Mouse (Mus musculus) C2C12 (cell line): ENCODE data around the gene Opn1sw.

Experiments
- CTCF ChIP-seq: IDR thresholded peaks from one replicate; pipeline ENCODE4 v1.5.1; 2011; ENCODE audit not compliant: control insufficient read depth, insufficient read depth, insufficient read length
- MAX ChIP-seq: IDR thresholded peaks from one replicate; pipeline ENCODE4 v1.6.1; 2011; ENCODE audit warnings: mild to moderate bottlenecking, control low read depth
- MYOG ChIP-seq: IDR thresholded peaks from one replicate; pipeline ENCODE4 v1.6.1; 2011; ENCODE audit not compliant: control insufficient read depth, insufficient read length; ENCODE audit errors: extremely low read depth

- TF ChIP-seq MAX (no peak), CTCF (no peak), MYOG (no peak)
Measured at GRCm38 (mm10) chr6:29434911-29435691, 46.8 kb upstream of the Opn1sw start.
